Mouse (Mus musculus): Measurements from ENCODE around the gene Edem2.

Edem2 gene

DNA sequence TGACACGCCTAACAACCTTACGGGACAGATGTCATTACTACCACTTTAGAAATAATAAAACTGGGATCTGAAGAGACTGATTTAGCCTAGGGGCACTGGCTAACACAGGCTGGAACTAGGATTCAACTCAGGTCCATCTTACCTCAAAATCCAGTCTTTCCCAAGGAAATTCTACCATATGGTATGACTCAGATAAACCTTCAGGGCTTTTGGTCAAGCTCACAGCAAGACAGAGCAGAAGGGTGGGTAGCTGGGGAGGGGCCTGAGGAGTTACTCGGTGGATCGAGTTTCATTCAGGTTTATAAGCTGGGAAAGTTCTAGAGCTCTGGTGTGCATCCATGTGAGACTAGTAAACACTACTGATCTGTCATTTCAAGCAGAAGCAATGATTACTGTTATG, 40.1 kb downstream of the Edem2 start:
- no peak for DNase-seq (ENCODE audit: low read depth, low spot score)

DNA sequence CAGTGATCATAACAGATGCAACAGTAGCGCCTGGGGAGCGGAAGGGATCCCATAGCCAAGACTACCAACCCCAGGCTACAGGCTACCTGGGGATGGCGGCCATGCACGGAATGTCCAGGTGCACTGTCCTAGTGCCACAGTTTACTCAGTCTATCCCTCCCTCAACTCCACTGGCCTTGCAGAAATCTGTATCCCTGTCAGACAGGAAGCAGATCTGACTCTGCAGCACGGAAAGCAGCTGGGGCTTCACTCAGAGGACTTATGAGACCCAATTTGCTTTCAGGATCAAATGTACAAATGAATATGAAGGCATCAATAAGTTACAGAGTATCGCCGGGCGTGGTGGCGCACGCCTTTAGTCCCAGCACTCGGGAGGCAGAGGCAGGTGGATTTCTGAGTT, 41.5 kb downstream of the Edem2 start:
- no peak for DNase-seq (ENCODE audit: low read depth, low spot score)

DNA sequence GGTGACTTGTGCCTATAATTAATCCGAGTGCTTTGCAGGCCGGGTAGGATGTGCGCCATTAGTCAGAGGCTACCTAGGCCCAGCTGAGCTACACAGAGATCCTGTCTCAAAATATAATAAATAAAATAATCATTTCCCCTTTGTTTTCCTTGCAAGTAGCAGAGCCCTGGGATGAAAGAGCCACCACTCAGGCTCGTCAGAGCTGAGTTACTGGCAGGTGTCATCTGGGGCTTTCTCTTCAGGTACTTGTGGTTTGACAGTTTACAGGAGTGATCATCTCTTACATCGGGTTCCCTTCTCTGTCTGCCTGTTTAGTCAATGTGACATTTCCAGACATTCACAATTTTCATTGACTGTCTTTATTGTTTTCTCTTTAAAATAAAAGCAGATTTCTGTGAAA, 42.7 kb downstream of the Edem2 start:
- DNase-seq (ENCODE audit: low read depth, low spot score) = no peak

DNA sequence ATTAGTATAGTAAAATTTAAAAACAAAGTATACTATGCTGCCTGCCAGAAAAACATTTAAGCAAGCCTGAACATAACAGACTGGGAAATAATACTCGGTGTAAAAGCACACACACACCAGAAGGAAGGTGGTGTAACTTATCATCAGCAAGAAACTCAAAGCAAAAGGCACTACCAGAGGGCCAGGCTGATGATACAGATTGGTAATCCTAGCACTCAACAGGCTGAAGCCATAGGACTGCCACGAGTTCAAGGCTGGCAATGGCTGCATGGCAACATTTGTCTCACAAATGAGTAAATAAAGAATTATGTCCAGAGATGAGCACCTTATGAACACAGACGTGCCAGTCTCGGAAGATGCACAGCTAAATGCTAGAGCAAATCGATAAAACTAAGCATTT, 45.5 kb downstream of the Edem2 start:
- DNase-seq (ENCODE audit: low read depth, low spot score) = no peak

DNA sequence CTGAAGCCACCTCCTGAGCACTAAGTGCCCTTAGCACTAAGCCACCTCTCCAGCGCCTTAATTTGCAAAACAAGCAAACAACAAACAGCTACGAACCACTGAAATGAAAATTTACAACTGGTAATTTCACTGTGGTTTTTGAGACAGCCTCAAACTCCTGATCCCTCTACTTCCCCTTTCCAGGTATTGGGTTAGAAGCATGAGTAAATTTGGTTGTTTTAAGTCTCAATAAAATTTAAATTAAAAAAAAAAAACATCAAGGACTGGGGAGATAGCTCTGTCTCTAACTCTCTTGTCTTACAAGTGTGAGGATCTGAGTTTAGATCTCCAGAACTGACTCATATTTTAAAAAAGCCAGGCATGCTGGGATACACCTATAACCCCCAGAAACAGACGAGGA, 46.1 kb downstream of the Edem2 start:
- no peak for DNase-seq (ENCODE audit: low read depth, low spot score)

DNA sequence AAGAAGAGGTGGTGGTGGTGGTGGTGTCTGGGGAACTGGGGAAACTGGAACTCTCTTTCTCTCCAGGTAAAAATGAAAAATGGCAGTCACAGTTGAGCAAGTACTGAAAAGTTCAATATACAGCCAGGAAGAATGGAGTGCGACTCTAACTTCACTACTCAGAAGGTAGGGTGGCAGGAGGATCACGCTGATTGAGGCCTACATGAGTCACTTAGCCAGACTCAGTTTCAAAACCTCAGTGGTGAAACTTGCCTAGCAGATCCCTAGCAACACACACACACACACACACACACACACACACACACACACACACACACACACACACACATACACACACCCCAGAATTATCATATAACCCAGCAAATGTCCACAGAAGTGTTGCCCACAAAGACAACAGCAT, 47.4 kb downstream of the Edem2 start:
- no peak for DNase-seq (ENCODE audit: low read depth, low spot score)

DNA sequence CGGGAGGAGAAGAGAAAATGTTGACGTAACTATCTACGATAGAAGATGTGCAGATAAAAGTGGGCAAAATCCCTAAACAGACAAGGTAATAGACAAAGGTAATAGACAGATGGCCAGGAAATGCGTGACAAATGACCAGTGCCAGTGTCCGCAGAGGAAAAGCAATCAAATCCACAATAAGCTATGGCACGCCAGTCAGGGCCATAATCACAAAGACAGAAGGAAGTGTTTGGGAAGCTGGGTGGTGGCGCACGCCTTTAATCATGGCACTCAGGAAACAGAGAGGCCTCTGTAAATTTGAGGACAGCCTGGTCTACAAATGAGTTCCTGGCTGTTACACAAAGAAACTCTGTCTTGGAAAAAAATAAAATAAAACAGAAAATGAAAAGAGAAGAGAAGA, 48.1 kb downstream of the Edem2 start:
- no peak for DNase-seq (ENCODE audit: low read depth, low spot score)

DNA sequence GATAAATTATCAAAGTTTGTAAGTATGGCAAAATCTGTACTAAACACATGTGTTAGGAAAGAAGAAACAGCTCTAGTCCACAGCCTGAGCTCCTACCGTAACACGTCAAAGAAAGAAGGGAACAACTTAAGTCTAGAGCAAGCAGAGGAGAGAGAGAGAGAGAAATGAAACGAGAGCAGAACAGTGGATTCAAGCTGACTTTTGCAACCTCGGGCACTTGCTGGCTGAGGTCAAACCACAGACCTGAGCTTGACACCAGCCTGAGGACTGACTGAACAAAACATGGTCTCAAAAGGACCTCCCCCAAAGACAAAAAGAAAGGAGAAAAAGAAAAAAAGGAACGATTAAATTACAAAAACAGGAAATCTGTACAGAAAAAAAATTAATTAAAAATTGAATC, 48.7 kb downstream of the Edem2 start:
- DNase-seq (ENCODE audit: low read depth, low spot score) = no peak

DNA sequence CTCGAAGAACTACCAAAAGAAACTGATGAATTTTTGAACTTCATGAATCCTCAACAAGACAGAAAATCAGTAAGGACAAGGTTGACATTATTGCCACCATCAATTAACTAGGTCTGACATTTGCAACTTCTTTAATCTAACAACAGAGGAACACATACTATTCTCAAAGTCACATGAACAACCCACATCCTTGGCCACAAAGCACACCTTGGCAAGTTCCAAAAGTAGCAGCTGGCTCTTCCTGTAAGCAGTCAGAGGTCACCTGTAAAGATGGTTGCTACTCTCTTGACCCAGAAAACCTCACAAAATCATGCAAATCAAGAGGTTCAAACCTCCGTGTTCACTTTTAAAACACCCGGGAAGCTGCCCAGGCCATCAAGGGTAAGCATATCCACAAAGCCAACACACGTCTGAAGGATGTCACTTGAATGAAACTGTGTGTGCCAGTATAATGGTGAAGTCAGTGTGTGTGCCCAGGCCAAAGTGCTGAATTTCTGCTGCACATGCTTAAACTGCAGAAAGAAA, 49.6 kb downstream of the Edem2 start:
- DNase-seq (ENCODE audit: low read depth, low spot score) = no peak

DNA sequence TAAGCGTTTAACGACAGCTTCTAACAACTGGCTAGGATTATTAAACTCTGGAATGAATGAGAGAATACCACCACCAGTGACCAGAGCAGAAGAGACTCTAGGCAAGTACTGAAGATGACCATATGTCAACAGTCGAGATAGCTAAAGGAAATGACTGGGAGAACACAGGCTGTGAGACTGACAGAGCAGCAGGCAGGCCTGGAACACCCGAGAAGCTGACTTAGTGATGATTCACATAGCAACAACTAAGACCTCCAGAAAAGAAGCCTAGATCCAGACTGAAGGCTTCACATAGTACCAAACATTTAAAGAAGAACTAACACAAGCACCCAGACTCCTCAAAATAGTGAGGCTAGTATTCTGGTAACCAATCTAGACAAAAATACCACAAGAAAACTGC, 54.2 kb downstream of the Edem2 start:
- no peak for DNase-seq (ENCODE audit: low read depth, low spot score)

DNA sequence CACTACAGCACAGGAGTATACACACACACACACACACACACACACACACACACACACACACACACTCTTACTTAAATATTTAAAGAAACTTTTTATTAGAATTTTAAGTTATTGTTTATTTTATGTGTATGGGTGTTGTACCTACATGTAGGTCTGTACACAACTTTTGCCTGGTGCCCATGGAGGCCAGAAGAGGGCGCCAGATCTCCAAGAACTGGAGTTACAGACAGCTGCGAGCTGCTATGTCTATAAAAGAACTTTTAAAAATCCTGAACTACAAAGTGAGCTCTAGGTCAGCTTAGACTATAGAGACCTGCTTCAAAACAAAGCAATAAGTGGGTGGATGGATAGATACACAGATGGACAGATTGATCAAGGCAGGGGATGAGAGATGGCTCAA, 55.7 kb downstream of the Edem2 start:
- peak; percentile 77 for DNase-seq (ENCODE audit: low read depth, low spot score)

DNA sequence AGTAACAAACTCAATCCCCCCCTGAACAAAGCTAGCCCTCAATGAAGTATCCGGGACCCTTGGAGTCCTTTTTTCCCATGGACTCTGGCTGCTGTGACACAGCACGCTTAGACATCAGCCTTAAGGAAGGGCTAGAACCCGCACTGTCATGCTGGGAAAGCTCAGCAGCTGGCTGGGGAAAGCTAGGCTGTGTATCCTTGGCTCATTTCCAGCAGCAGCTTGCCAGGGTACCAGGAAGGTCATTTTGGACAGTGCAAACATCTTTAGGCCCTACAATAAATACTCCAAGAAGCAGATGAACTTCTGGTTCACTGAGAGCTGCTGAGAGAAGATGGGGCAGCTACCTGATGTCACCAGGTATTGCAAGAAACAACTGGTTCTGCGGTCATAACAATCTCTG, 58.0 kb downstream of the Edem2 start:
- DNase-seq (ENCODE audit: low read depth, low spot score) = no peak

DNA sequence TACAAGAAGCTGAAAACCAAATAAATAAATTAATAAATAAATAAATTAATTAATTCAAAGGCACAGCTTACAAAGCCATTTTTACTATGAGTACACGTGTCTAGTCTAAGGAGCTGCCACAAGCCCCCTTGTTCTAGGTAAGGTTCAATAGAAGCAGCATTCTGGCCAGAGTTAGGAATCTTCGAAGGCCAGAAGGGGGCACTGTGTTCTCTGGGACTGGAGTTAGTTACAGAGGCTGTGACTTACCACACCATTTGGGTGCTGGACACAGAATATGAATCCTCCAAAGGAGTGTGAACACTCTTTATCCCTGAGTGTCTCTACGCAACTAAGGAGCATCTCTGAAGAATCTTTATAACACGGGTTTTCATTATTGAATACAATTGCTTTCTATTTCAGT, 60.8 kb downstream of the Edem2 start:
- peak; percentile 71 for DNase-seq (ENCODE audit: low read depth, low spot score)

DNA sequence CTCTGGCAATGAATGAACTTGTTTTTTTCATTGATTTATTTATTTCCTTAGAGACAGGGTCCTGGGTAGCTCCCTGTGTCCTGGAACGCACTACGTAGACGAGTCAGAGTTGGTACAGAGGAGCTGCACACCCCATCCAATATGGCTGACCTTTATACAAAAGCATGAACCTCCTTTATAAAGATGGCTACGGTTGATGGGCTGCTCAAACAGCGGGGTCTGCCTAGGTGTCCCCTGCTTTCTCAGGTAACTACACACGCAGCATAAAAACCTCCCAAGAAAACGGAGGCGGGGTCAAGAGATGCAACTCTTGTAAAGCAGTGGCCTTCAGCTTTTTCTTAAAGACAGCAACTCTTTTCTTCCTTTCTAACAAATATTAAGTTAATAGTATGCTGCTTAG, 61.4 kb downstream of the Edem2 start:
- DNase-seq (ENCODE audit: low read depth, low spot score) = no peak

DNA sequence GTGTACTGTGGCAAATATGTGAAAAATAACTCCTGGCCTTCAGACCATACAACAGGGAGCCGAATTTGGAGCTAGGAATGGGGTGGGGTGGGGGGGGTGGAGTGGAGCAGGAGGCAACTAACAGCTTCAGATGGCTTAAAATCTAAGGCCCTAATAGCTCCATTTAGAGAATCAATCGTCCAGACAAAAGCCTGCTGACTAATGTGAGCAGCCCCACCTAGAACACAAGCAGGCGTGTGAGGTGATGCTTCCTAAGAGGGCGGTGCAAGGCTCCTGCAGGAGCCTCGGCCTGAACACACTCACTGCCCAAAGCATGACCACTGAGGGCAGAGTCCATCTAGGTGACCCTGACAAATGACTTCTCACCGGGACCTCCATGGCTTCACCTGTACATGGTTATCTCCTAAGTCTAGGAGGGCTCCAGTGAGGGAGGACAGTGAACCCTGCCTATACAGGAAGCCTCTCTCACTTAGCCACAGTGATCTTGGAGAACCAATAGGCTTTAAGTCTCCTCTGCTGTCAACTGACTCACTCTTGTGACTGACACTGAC, 65.3 kb downstream of the Edem2 start:
- DNase-seq (ENCODE audit: low read depth, low spot score) = peak; percentile 79

DNA sequence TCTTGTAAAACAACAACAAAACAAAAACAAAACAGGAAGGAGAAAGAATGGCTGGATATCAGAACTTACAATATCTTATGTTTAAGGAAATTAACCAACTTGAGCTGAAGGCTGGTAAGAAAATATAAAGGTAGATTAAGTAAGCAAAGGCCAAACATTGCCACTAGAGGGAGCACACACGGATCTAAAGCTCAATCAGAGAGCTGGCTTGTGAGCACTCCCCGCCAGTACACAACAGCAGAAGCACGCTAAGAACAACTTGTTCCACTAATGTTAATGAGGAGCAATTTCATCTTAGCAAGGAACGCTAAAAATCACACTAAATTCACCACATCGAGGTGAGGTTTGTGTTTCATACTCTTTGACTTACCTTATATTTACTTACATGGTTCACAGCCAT, 66.2 kb downstream of the Edem2 start:
- no peak for DNase-seq (ENCODE audit: low read depth, low spot score)

DNA sequence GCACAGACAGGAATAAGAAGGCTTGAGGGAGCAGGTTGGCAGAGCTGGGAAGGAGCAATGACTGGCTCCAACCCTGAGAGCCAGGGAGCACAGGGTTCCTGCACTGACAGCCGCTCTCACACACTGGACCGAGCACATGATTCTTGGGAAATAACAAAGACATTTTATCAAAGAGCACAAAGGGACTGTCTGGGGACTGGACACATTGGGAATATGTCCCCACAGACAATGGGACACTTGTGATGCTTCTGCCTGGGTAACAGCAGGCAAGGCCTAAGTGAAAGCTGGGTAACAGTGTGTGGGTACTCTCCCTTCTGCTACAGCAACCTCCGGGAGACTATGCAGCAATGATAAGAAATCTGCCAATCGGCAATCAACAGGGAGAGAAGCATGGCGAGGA, 66.9 kb downstream of the Edem2 start:
- DNase-seq (ENCODE audit: low read depth, low spot score) = no peak

DNA sequence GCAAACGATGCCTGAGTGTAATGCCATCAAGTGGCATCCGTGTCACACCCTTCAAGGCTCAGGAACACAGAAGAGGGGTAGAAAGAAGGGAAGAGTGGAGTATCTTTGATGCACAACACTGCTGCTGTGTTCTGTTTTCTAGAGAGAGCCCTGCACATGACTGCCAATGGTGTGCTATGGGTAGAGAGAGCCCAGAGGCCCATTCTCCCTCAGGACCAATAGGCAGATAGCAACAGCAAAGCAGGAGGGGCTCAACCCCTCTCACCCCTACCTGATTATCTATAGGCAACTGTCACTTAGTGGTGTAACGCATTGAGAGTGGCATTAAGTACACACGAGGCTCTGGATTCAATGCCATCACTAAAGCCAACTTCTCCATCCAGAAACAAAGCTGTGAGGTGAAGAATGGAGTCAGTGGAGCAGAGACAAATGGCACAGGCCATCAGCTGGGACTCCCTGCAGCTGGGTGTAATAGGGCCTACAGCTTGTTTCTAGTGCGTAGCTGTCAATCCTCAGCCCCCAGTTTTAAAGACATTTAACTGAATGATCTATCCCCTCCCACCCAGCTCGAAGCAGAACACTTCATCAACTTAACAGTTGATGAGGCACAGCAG, 73.4 kb downstream of the Edem2 start:
- no peak for DNase-seq (ENCODE audit: low read depth, low spot score)

DNA sequence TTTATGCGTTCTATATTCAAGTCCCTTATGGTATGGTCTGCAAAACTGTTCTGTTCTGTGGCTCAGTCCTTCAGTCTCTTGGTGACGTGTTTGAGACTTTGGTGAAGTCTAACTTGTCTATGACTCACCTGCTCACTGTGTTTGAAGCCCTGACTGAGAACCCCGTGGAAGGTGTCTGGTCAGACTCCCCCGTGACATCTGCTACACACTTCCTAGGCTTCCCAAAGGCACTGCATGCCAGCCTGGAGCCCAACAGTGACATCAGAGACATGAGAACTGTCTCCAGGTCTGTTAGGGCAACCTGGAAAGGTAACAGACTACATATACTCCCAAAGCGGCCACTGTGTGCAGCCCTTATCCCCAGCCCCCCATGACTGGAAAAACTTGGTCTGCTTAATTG, 76.7 kb downstream of the Edem2 start:
- no peak for DNase-seq (ENCODE audit: low read depth, low spot score)
